Mouse (Mus musculus) cerebellum, adult 2 months (tissue): ENCODE data around the gene Atxn1. TPM values are rescaled to one million over a fixed set of nuclear protein-coding genes. Genes with fewer than 3 reads are reported as not detected.

Experiments used
- DNase-seq, 2 experiments: peaks; one replicate each; pipeline ENCODE4 v3.0.0; 2021
- H3K27ac ChIP-seq: fragments of 200-500 bp; 2 replicates; pipeline ENCODE4 v1.5.1; 2012; ENCODE audit warnings: low read length, control low read depth, inconsistent platforms; ENCODE audit not compliant: insufficient read depth
- H3K27me3 ChIP-seq: fragments of 200-500 bp; 2 replicates; pipeline ENCODE4 v1.6.1; 2012; ENCODE audit warnings: inconsistent platforms, mild to moderate bottlenecking, low read length, moderate library complexity; ENCODE audit not compliant: control insufficient read depth, insufficient read depth
- H3K4me1 ChIP-seq: fragments of 200-500 bp; 2 replicates; pipeline ENCODE4 v1.6.1; 2011; ENCODE audit warnings: low read length; ENCODE audit not compliant: control insufficient read depth, insufficient read depth
- H3K4me3 ChIP-seq: fragments of 200-500 bp; replicated peaks from 2 replicates; pipeline ENCODE3; 2011; ENCODE audit warnings: mild to moderate bottlenecking, low read depth, low read length, control low read depth; ENCODE audit not compliant: insufficient read depth
- CTCF ChIP-seq: fragments of 200-500 bp; IDR thresholded peaks from 2 replicates; pipeline ENCODE4 v1.5.1; 2011; ENCODE audit warnings: low read depth, mild to moderate bottlenecking, control low read depth, low read length, moderate library complexity, borderline replicate concordance; ENCODE audit not compliant: insufficient read depth
- POLR2A ChIP-seq: fragments of 200-500 bp; IDR thresholded peaks from 2 replicates; pipeline ENCODE4 v1.6.1; 2011; ENCODE audit warnings: low read length, control low read depth, borderline replicate concordance; ENCODE audit not compliant: insufficient read depth
- WGBS: fragments of 180-500 bp; shearing (Covaris S2); methylation state at CpG from one replicate; pipeline ENCODE4 v1.1.7; 2018; 5-methylcytosine and 5-hydroxymethylcytosine counted together
- polyA plus RNA-seq: library from polyadenylated mRNA; depleted of rRNA; stranded (reverse); fragments of >200 nt; gene quantifications from 2 replicates; pipeline ENCODE4 v1.2.3, GENCODE M21; 2012

The Atxn1 gene
- polyA plus RNA-seq, 1 experiment = 16.9 TPM

DNA sequence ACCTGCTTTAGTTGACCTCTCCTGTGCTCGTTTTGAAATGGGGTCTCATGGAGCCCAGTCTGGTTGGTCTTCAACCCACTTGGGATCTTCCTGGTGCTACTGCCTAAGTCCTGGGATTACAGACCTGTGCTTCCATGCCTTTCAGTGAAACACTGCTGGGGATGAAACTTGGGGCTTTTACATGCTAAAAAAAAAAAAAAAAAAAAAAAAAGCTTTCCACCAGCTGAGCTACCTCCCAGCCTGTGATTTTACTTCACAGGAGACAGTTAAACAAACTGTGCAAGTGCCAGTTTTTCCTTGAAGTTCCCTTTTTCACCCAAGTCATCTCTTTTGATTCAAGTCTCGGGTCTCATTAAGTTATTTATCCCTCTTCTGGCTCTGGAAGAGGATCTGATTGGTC lies 275.9 kb downstream of the Atxn1 start:
- Histone ChIP-seq H3K4me3 (no peak overlapping the region), H3K27me3 (no peaks in the 10 kb centered on the region), H3K4me1 (peaks cover 16% of the 10 kb centered on the region; the same call in 1 of the 2 replicates), H3K27ac (no peak overlapping the region)
- TF ChIP-seq CTCF (no peak), POLR2A (no peak)
- 85% methylated on average over 2 of the region's 2 CpGs for WGBS
- no peak for DNase-seq

DNA sequence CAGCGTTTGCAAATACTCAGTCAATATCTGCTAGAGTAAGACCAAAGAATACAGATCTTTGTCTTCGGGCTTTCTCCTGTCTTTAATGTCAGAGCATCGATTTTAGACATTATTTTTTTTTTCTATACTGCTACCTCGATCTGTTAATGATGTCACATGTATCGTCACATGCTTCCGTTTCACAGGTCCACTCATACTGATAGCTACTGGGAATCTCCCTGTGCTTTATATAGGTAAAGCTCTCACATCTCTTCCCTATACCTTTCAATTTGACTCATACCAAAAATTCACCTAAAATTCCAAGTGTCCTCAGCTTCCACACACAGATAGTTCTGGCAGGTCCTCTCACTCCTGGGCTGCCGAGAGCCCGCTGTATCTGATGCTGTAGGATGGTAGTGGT lies 277.2 kb downstream of the Atxn1 start:
- no peak overlapping the region for H3K4me3 ChIP-seq
- TF ChIP-seq POLR2A (no peak), CTCF (no peak)
- DNase-seq = no peak
- no peaks in the 10 kb centered on the region for H3K27me3 ChIP-seq
- peaks cover 8% of the 10 kb centered on the region; the same call in 1 of the 2 replicates for H3K4me1 ChIP-seq
- 94% methylated on average over 8 of the region's 8 CpGs for WGBS
- no peak overlapping the region for H3K27ac ChIP-seq

DNA sequence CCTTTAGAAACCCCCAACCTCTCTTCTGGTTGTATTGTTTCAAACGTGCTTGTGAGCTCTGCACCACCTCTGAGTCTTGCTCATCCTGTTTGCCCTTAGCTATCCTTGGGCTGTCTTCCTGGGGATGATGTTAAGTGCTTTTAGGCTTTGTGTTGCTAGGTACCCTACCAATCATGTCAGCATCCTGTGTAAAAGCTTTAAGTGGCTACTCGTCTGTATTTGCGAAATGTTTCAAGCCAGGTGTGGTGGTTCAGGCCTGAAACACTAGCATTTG lies 278.6 kb downstream of the Atxn1 start:
- Histone ChIP-seq H3K27me3 (no peaks in the 10 kb centered on the region), H3K27ac (no peak overlapping the region), H3K4me1 (peaks cover 8% of the 10 kb centered on the region; the same call in 1 of the 2 replicates), H3K4me3 (no peak overlapping the region)
- TF ChIP-seq POLR2A = no peak
- no peak for TF ChIP-seq CTCF
- WGBS = 74% methylated on average over 3 of the region's 3 CpGs
- no peak for DNase-seq

DNA sequence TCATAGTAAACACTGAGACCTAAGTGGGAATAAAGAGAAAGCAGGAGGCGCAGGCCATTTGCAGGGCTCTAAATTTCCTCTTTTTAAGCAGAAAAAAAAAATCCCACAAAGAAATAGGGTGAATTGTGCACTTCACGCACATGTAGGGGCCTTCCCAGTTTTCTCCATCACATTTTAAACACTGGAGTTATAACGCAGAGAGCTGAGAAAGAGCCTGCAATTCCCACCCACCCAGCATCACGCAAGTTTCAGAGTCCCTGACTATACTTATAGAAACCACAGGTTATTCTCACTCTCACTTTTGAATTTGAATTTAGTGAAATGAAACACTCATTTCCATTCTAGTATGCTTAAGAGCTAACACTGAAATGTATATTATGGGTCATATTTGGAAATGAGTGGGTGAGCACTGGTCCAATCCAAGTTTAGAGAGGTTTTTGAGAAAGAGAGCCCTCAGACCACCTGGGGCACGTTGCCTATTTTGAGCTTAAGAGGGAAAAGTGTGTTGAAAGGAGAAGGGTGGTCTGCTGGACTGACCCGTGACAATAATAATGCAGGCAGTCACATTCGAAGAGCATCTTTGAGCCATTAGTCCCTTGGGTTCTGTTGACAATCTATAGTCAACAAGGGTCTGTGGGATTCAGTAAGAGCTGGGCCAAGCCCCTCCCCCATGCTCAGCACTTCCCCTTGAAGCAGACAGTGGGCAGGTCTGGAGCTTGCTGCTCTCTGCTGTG lies 279.1 kb downstream of the Atxn1 start:
- TF ChIP-seq CTCF (no peak), POLR2A (no peak)
- 84% methylated on average over 7 of the region's 7 CpGs for WGBS
- peaks cover 8% of the 10 kb centered on the region; the same call in 1 of the 2 replicates for H3K4me1 ChIP-seq
- DNase-seq = no peak
- H3K27ac ChIP-seq = no peak overlapping the region
- no peak overlapping the region for H3K4me3 ChIP-seq
- H3K27me3 ChIP-seq = no peaks in the 10 kb centered on the region

DNA sequence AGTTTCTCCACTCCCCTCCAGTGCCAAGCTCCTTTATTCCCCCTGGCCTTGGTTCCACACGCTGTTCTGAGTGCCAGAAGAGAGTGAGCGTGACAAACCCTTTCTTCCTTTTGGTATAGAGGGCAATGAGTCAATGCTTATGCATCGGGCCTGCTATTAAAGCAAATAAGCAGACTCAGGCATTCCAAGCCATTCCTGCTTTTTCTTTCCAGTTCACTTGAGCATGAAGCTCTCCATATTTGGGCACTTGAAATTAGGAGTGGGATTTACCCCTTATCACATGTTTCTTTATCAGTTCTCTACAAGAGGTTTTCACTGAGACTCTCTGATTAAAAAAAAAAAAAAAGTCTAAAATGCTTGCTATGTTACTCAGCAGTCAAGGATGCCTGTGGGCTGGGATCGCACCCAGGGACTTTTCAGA lies 279.9 kb downstream of the Atxn1 start:
- Histone ChIP-seq H3K4me3 (no peak overlapping the region), H3K27ac (no peak overlapping the region), H3K27me3 (no peaks in the 10 kb centered on the region), H3K4me1 (0 out of 2 replicates have a peak, but pooled peaks cover under 1% of the 10 kb centered on the region)
- no peak for DNase-seq
- WGBS = 80% methylated on average over 4 of the region's 4 CpGs
- TF ChIP-seq CTCF (no peak), POLR2A (no peak)

DNA sequence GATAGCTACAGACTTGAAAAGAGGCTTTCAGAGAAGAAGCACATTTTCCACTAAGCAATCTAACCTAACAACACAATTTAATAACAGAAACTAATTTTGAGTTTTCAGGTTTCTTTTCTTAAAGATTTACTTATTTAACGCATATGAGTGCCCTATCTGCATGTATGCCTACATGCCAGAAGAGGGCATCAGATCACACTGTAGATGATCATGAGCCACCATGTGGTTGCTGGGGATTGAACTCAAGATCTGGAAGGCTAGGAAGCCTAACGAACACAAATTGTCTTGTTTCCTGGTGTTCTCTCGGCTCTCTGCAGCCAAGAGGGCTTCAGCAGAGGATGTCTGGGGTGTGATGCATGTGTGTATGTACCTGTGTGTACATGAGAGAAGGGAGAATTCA lies 280.8 kb downstream of the Atxn1 start:
- TF ChIP-seq POLR2A = no peak
- TF ChIP-seq CTCF = peak; percentile 45; the same call in 1 of the 2 replicates
- H3K4me1 ChIP-seq = no peaks in the 10 kb centered on the region
- no peak overlapping the region for H3K4me3 ChIP-seq
- H3K27ac ChIP-seq = no peak overlapping the region
- 65% methylated on average over 3 of the region's 3 CpGs for WGBS
- DNase-seq = no peak
- no peaks in the 10 kb centered on the region for H3K27me3 ChIP-seq

DNA sequence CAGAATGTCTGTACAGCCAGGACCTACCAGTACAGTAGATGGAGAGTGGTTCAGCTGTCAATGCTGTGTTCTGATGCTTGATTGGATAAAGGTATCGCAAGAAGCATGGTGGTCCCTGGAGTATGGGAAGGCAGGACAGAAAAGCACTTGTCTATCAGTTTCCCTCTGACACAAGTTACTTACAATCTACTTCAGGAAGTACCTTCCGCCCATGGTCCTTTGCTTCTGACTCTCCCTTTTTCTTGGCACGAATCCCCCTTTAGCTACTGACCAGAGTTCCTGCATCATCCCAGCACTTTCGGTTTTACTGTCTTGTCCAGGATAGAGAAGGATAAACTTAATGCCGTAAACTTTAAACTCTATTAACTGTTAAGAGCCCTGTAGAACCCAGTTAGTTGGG lies 283.6 kb downstream of the Atxn1 start:
- H3K4me1 ChIP-seq = no peaks in the 10 kb centered on the region
- 83% methylated on average over 5 of the region's 5 CpGs for WGBS

DNA sequence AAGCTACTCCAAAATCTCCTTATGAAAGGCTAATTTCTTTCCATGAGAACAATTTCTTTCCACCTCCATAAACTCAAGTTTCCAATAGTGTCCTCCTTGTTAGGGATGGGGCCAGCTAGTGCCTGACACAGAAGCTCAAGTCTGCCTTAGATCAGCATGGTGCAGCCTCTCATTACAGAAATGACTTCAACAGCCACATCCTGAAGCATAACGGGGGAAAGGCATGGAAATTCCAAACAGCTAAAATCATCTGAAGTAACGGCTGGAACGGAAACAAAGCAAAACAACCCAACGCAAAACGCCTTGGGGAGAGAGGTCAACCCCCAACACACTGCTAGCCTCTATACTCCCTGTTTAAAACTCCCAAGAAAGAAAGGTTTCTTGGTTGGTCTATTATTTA lies 284.2 kb downstream of the Atxn1 start:
- Histone ChIP-seq H3K4me1 (no peaks in the 10 kb centered on the region), H3K4me3 (no peak overlapping the region), H3K27ac (no peak overlapping the region), H3K27me3 (no peaks in the 10 kb centered on the region)
- WGBS = 86% methylated on average over 5 of the region's 5 CpGs
- no peak for DNase-seq
- TF ChIP-seq POLR2A = no peak
- TF ChIP-seq CTCF = no peak

More for the DNA sequence above, 283.6 kb downstream of the Atxn1 start:
- H3K27ac ChIP-seq = no peak overlapping the region
- TF ChIP-seq CTCF (no peak), POLR2A (no peak)
- no peak for DNase-seq
- H3K4me3 ChIP-seq = no peak overlapping the region
- H3K27me3 ChIP-seq = no peaks in the 10 kb centered on the region

DNA sequence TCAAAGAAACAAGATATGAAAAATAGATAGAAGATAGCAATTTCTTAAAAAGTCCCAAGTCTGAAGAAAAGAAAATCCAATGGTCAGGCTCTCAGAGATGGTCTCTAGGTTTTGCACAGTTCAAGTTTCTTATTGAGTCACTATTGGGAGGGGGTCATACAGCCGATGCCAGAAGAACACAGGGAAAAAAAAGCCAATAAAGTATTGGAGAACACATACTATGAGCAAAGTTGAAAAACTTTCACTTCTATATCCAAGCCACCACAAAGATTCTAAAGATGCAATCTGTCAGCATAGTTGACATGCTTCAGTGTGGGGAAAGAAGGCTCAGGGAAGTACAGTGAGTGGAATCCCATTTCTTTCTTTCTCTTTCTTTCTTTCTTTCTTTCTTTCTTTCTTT lies 285.7 kb downstream of the Atxn1 start:
- no peaks in the 10 kb centered on the region for H3K4me1 ChIP-seq
- 94% methylated on average over 1 of the region's 1 CpGs for WGBS
- TF ChIP-seq CTCF (no peak), POLR2A (no peak)
- no peaks in the 10 kb centered on the region for H3K27me3 ChIP-seq
- no peak overlapping the region for H3K4me3 ChIP-seq
- no peak for DNase-seq
- H3K27ac ChIP-seq = no peak overlapping the region
